Mouse (Mus musculus) liver, adult 2 months (tissue): ENCODE measurements around the gene Pnlip. TPM values are rescaled to one million over a fixed set of nuclear protein-coding genes. Genes with fewer than 3 reads are reported as not detected.

Experiments
- DNase-seq: peaks from one replicate; pipeline ENCODE4 v3.0.0-alpha.2; 2011; ENCODE audit warnings: low read depth, low spot score; ENCODE audit errors: extremely low read depth
- H3K27ac ChIP-seq: fragments of 200-500 bp; replicated peaks from 2 replicates; pipeline ENCODE4 v1.5.1; 2012; ENCODE audit warnings: low read depth, mild to moderate bottlenecking, control low read depth, inconsistent platforms, low read length; ENCODE audit not compliant: insufficient read depth
- H3K27me3 ChIP-seq: fragments of 200-500 bp; 2 replicates; pipeline ENCODE4 v1.6.1; 2012; ENCODE audit warnings: mild to moderate bottlenecking, moderate library complexity, low read length, inconsistent platforms; ENCODE audit not compliant: control insufficient read depth, insufficient read depth
- H3K36me3 ChIP-seq: fragments of 200-500 bp; 2 replicates; pipeline ENCODE4 v1.6.1; 2012; ENCODE audit warnings: low read length, inconsistent platforms; ENCODE audit not compliant: control insufficient read depth, insufficient read depth
- H3K4me1 ChIP-seq: fragments of 200-500 bp; 2 replicates; pipeline ENCODE4 v1.6.1; 2011; ENCODE audit warnings: low read length; ENCODE audit not compliant: control insufficient read depth, insufficient read depth
- H3K4me3 ChIP-seq: fragments of 200-500 bp; 2 replicates; pipeline ENCODE4 v1.5.1; 2011; ENCODE audit warnings: low read depth, mild to moderate bottlenecking, control low read depth, low read length, moderate library complexity; ENCODE audit not compliant: insufficient read depth
- H3K79me2 ChIP-seq: fragments of 200-500 bp; 2 replicates; pipeline ENCODE4 v1.6.1; 2012; ENCODE audit warnings: inconsistent platforms, mild to moderate bottlenecking, low read length, moderate library complexity; ENCODE audit not compliant: control insufficient read depth, insufficient read depth
- H3K9ac ChIP-seq: fragments of 200-500 bp; 2 replicates; pipeline ENCODE4 v1.6.1; 2012; ENCODE audit warnings: low read depth, mild to moderate bottlenecking, control low read depth, inconsistent platforms, low read length
- CTCF ChIP-seq: fragments of 200-500 bp; IDR thresholded peaks from 2 replicates; pipeline ENCODE4 v1.5.1; 2011; ENCODE audit warnings: low read depth, low read length, control low read depth
- POLR2A ChIP-seq: fragments of 200-500 bp; IDR thresholded peaks from 2 replicates; pipeline ENCODE4 v1.6.1; 2011; ENCODE audit warnings: low read length, control low read depth; ENCODE audit not compliant: insufficient read depth; ENCODE audit errors: extremely low read depth
- WGBS: fragments of 180-500 bp; shearing (Covaris S2); methylation state at CpG from one replicate; pipeline ENCODE4 v1.1.7; 2018; 5-methylcytosine and 5-hydroxymethylcytosine counted together
- polyA plus RNA-seq: library from polyadenylated mRNA; depleted of rRNA; stranded (reverse); fragments of >200 nt; gene quantifications from 2 replicates; pipeline ENCODE4 v1.2.3, GENCODE M21; 2012
- total RNA-seq: library from RNA; depleted of rRNA; stranded (reverse); fragments of >200 nt; gene quantifications from 2 replicates; pipeline ENCODE4 v1.2.3, GENCODE M21; 2014

Gene Pnlip
- total and polyA plus RNA-seq, 2 experiments, result 147 TPM; not detected in 1

DNA sequence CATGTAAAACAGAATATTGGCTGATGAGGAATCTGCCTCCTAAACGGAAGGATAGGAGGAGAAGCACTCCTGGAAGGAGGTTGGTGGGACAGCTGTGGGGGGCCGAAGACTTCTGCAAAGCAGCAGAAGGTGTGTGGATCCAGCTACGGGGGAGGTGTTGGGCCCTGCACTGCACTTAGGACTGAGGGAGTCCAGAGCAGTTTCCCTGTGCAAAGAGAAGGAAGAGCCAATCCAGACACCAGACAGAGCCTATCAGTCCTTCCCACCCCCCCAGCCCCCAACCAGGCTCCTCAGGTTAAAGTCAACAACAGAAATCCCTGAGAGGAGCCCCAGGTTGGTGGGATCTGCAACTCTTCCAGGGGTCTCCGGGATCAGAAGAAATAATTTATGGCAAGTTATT lies 27.5 kb upstream of the Pnlip start:
- 62% methylated on average over 4 of the region's 4 CpGs for WGBS
- DNase-seq, result no peak
- H3K4me1 ChIP-seq, result no peaks in the 10 kb centered on the region
- H3K27me3 ChIP-seq, result no peaks in the 10 kb centered on the region
- TF ChIP-seq CTCF, result no peak
- TF ChIP-seq POLR2A, result no peak
- no peak overlapping the region for H3K27ac ChIP-seq
- no peaks in the 10 kb centered on the region for H3K79me2 ChIP-seq
- H3K36me3 ChIP-seq, result no peaks in the 10 kb centered on the region
- no peak overlapping the region for H3K9ac ChIP-seq
- no peak overlapping the region for H3K4me3 ChIP-seq

DNA sequence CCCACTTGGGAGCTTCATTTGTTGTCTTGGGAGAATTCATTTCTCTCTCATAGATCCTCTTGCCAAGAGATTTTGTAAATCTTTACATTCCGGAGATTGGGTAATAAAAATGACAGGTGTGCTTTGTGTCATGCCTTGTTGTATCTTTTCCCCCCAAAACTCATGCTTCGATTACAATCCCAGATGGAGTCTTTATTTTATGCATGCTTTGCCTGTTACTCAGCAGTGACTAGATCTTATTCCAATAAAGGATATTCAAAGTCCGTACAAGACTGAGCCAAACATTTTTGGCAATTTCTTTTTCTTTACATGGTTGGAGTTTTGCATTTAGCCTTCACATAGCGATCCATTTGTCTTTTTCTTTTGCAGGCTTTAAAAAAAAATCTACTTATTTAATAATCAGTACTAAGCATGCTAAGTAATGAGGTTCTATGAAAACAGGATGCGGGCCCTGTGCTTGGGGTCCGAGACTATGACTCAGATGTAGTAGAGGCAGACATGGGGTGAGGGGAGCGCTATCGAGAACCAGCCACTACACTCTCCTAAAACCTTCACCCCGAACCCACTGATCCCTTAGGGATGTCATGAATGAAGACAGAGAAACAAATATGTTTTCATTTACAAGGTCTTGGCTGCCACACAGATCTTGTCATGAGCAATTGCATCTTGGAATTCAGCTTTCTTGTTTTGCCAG lies 26.9 kb upstream of the Pnlip start:
- Histone ChIP-seq H3K4me1 (no peaks in the 10 kb centered on the region), H3K27me3 (no peaks in the 10 kb centered on the region), H3K27ac (no peak overlapping the region), H3K4me3 (no peak overlapping the region), H3K79me2 (no peaks in the 10 kb centered on the region), H3K36me3 (no peaks in the 10 kb centered on the region), H3K9ac (no peak overlapping the region)
- TF ChIP-seq POLR2A (no peak), CTCF (no peak)
- WGBS, result 93% methylated on average over 9 of the region's 9 CpGs
- no peak for DNase-seq

- Histone ChIP-seq H3K27me3 (no peaks in the 10 kb centered on the region), H3K36me3 (no peaks in the 10 kb centered on the region), H3K4me1 (no peaks in the 10 kb centered on the region), H3K9ac (no peak overlapping the region), H3K27ac (no peak overlapping the region), H3K79me2 (no peaks in the 10 kb centered on the region), H3K4me3 (no peak overlapping the region)
- WGBS, result 39% methylated on average over 22 of the region's 22 CpGs
- no peak for TF ChIP-seq POLR2A
- TF ChIP-seq CTCF, result peak; percentile 47
- DNase-seq, result peak; percentile 18
Measured at GRCm38 (mm10) chr19:58627406-58628337, 24.6 kb upstream of the Pnlip start.

DNA sequence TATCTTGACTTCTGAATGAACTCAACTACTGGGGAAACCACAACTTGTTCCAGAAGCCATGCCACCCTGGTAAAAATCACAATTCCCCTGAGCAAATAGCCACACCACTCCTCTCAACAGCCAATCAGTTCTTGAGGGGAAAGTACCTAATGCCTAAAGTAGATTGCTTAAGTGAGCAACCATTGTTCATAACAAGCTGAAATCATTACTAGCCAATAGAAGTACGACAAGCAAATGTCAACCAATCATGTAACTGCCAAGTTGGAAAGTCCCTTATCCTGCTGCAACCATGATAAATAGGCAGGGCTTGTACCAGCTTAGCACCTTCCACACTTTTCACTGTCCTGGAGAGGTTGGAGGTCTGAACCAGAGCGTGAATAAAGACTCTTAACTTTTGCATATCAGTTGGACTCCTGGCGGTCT lies 22.9 kb upstream of the Pnlip start:
- TF ChIP-seq POLR2A (no peak), CTCF (no peak)
- no peak overlapping the region for H3K9ac ChIP-seq
- no peaks in the 10 kb centered on the region for H3K27me3 ChIP-seq
- no peaks in the 10 kb centered on the region for H3K36me3 ChIP-seq
- WGBS, result 84% methylated on average over 3 of the region's 3 CpGs
- H3K79me2 ChIP-seq, result no peaks in the 10 kb centered on the region
- H3K27ac ChIP-seq, result no peak overlapping the region
- DNase-seq, result no peak
- H3K4me1 ChIP-seq, result no peaks in the 10 kb centered on the region
- no peak overlapping the region for H3K4me3 ChIP-seq

- 62% methylated on average over 5 of the region's 5 CpGs for WGBS
Measured at GRCm38 (mm10) chr19:58650036-58650435, 2.3 kb upstream of the Pnlip start.

GRCm38 (mm10) chr19:58662098-58662497 lies 9.8 kb downstream of the Pnlip start:
- H3K27me3 ChIP-seq, result no peaks in the 10 kb centered on the region
- H3K27ac ChIP-seq, result no peak overlapping the region
- no peak overlapping the region for H3K4me3 ChIP-seq
- DNase-seq, result no peak
- 70% methylated on average over 4 of the region's 4 CpGs for WGBS
- H3K79me2 ChIP-seq, result peaks cover 3% of the 10 kb centered on the region; the same call in 1 of the 2 replicates
- H3K9ac ChIP-seq, result no peak overlapping the region
- no peaks in the 10 kb centered on the region for H3K4me1 ChIP-seq
- H3K36me3 ChIP-seq, result no peaks in the 10 kb centered on the region
- TF ChIP-seq POLR2A (no peak), CTCF (no peak)

More at GRCm38 (mm10) chr19:58650036-58650435, 2.3 kb upstream of the Pnlip start:
- Histone ChIP-seq H3K4me3 (no peak overlapping the region), H3K4me1 (no peaks in the 10 kb centered on the region), H3K9ac (no peak overlapping the region), H3K27me3 (no peaks in the 10 kb centered on the region), H3K36me3 (no peaks in the 10 kb centered on the region), H3K27ac (no peak overlapping the region), H3K79me2 (no peaks in the 10 kb centered on the region)
- no peak for TF ChIP-seq POLR2A
- TF ChIP-seq CTCF, result no peak
- no peak for DNase-seq
